Mouse (Mus musculus): ENCODE results near the gene Snap25.

The Snap25 gene

DNA sequence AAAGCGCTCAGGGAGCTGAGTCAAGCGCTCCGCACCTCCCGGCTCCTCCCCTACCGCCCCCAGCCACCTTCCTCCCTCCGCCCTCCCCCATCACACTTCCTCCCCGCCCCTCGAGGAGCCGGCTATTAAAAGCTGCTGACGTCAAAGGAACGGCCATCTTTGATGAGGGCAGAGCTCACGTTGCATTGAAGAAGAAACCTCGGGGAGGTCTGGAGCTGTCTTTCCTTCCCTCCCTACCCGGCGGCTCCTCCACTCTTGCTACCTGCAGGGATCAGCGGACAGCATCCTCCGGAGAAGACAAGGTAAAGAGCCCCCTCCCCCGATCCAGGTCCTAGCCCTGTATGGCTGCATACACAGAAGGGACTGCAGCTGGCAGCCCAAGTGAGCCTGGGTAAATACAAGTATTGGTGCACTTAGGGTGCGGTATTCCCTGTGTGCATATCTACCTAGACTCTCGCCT lies at the start of gene Snap25:
Snap25 (plus strand) TSS at position 155 of the 460 bp plus-strand sequence.
- peak; percentile 50 for DNase-seq (ENCODE audit: low read depth, low spot score)

DNA sequence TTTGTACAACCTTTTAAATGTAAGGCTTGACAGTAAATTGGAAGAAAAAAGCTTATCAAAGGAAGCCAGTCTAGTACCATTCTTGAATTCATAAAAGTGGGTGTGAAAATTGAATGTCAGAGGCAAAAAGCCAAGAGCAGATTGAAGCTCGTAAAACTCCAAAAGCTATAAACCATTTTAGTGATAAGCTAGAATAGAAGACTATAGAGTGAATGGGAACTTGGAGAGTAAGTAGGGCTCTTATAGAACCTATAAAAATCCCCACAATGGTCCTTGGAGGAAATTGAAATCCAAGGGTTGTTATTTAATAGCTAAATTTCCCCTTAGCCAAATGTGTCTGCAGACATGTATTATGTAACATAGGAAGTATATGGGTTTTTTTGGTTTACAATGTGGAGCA lies 46.3 kb upstream of the Snap25 start:
- DNase-seq (ENCODE audit: low read depth, low spot score): no peak

DNA sequence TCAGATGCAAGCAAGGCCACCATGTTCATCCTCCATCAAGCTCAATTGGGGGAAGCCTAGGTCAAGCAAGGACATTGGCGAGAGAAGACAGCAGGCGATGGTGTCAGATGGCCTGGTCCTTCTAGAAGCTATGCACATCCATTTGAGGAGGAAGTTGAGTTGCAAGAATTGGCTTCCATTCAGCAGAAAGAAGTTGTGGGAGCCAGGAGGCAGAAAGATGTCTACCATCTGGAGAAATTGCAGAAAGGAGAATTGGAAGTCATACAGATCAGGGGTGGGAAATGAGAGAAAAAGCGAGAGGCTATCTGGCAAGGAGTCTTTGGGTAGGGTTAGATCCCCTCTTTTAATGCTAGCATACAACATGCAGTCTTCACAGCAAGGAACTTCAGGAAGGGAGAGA lies 44.1 kb upstream of the Snap25 start:
- no peak for DNase-seq (ENCODE audit: low read depth, low spot score)

DNA sequence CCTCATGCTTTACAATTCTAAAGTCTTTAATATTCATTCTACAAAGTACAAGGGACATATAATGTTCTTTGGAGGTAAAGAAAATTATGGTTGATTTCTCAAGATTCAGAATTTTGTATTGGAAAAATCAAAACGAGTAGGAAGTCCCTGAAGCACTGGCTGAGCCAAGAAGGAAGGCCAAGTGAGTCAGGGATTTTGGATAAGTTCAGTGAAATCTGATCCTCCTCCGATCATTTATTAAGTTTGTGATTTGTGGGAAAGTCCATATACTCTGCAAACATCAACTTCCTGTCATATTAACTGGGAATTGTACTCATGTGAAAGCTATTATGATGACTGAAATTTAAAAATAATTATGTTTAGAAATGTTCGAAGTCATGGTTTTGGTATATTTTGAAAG lies 43.6 kb upstream of the Snap25 start:
- DNase-seq (ENCODE audit: low read depth, low spot score): no peak

DNA sequence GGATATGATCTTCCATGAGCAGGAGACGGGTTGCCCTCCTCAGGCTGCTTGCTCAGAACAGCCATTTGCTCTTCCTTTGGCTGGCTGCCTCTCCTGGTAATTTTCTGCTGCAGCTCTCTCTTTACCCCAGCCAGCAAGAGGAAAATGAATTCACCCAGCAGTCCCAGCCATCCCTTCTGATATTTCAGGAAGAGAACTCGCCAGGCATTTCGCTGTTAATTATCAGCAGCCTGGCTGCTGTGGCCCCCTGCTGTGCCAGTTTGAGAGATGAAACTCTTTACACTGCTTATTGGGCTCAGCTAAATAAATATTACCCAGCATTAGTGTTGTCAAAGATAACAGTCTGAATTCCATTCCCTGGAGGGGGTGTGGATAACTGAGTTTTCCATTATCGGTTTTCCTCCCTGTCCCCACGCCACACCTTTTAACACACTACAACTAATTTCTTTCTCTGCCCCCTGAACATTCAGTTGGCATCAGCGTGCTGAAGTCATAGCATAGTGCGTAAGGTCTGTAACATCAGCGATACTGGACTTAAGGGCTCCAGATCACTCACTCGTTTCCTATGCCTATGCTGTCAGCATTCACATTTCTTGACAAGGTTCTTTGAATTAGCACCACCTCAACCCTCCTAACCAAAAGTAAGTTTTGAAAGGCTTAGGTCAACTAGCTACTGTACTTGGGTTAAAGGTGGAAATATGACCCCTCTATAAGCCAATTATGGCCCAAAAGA lies 42.5 kb upstream of the Snap25 start:
- no peak for DNase-seq (ENCODE audit: low read depth, low spot score)

DNA sequence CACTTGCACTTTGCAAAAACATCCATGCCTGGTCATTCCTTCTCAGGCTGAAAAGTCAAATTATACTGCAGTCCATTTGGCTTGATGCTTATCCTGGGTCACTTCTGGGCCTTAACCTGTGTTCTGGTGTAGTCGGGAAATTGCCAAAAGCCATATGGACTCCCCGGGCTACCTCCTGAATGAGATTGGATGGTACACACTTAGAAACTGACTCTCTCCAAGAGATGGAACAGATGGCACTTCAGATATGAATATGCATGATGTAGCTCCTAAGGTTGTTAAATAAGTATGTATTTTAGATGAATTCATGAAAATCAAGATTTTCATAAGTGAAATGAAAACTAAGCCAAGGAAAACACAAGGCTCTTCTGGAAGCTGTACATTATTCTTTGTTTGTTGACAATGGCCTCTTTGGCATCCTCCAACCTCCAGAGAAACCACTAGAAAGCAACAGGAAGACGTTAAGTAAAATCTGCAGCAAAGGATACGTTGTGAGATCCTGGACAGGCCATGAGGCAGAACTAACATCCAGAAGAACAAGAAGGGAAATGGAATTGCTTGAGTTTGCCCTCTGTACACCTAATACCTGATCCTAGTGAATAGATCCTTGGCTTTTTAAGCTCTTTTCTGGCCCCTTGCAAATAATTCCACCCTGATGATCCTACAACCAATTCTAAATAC lies 39.0 kb upstream of the Snap25 start:
- DNase-seq (ENCODE audit: low read depth, low spot score): no peak

DNA sequence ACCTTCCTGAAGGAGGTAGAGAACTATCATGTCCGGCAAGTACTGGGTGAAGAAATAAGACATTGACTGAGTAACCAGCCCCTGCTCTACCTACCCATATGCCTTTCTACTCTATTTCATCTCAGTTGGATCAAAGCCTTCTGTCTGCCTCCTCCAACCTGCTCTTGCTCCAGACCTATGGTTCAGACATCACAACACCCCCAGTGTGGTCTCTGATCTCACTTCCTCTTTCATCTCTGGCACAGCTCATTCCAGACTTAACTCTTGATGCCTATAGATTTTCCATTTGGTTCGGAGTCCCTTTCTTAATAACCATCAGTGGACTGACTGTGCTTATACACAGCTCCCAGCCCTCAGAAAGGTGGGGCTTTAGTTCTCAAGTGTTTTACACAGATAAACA lies 37.1 kb upstream of the Snap25 start:
- no peak for DNase-seq (ENCODE audit: low read depth, low spot score)

DNA sequence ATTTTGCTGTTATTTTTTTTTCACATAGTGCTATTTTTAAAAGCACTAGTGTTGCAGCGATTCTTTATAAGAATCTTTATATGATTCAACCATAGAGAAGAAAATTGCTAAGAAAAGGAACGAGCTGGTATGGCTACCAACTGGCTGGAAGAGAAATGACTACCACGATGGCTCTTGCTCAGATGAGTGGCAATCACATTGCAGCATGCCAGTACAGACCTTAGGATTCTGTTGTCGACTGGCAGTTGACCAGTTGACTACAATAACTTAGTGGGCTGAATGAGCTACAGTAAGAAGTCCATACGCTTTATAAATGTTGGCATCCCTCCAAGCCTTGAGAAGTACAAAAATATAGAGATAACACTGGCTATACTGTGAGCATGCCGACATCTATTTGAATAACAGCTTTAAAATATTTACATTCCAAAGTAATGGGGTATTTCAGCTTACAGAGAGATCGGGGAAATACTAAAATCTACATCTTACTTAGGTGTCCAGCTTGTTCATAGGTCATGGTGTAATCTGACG lies 36.3 kb upstream of the Snap25 start:
- DNase-seq (ENCODE audit: low read depth, low spot score): no peak

DNA sequence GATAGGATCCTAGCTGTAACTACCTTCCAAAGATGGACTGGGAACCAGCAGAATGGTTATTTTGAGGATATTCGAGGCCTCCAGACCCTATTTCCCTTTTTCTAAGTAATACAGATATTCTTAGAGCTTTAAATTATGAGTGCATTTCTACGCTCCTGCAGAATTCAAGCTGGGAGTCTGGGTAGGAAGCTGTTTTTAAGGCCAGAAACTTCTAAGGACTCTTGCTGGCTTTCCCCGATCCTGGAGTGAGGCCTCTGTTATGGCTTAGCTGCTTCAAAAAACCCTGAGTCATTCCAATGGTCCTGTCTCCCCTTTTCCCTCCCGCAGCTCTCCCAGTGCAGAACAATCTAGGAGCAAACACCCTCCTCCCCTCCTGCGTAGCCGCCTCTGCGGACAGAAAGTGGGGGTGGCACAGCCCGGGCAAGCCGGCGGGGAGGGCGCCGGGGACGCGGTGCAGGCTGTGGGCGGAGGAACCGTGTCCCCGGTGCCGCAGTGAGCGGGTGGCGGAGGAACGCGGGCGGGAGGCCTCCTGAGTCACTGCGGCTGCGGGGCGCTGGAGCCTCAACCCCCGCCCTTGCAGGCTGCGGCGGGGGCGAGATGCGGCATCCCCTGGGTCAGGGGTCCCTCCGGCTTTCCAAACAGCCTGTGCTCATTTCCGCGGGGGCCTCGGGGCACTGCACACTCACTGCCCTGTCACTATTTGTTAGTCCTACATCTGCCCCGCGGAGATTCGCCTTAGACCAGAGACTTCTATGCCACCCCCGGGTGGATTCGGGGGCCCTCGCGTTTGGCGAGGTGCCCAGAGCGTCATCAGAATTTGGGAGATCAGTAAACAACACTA lies 34.7 kb upstream of the Snap25 start:
- no peak for DNase-seq (ENCODE audit: low read depth, low spot score)

DNA sequence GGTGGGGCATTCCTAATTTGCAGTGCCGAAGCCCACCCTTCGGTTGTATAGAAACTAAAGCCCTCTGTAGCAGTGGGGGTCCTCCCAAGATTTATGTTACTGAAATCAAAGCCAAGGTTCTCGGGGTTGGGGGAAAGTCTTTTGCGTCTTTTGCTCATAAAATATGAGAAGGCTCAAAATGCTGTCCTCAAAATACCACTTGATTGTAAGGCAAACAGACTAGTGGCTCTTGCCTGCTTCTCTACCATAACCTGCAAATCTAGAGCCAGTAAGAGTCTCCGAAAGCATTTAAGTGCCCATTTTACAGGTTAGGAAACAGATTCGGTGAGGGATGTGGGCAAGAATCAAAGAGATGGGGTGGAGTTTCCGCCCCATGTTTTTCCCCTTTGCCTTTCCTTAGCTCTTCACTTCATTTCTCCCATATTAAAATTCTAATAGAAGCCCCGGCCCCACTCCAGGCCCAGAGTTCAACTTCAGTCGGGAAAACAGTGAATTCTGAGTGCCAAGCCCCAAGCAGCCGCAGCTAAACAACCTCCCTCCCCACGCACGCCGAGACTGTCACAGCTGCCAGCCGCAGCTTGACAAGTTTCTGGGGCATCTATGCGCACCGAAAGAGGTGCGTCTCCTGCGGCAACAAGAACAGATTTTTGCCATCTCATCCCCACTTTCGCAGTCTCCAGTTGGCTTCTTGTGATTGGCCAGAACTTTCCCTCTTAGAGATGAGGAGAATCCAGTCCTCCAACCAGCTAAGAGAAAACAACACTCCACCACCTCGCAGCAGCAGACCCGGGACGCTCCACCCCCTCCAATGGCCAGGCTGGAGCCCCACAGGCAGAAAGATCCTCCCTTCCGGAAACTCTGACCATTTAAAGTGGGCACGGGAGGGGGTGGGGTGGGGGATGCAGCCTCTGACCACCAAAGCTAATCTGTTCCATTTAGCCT lies 33.7 kb upstream of the Snap25 start:
- DNase-seq (ENCODE audit: low read depth, low spot score): peak; percentile 65

DNA sequence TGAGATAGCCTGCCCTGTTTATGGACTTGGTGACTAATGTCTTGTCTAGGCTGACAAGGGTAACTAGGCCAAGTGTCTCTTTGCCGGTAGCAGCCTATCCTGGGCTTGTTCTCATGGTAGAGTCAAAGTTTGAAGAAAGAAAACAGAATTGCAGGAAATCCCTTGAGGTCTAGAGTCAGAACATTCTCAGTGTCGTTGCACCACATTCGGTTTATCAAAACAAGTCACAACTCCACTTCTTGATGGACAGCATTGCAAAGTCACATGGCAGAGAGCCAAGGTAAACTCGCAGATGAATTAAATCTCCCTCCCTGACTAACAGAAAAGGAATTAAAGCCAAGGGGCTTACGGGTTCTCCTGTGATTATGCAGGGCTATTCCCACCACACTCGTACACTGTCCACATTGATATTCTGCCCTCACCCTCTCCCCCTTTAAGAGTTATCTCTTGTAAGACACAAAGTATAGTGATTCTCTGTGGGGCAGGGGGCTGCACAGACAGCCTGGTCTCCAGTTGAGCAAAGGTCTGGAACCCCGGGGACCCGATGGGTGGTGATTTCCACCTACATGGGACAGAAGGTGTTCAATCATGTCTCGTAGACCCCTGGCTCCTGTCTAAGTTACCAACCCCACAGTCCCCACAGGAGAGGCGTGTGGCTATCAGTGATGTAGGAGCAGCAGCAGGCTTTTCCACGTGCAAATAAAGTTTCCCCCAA lies 30.9 kb upstream of the Snap25 start:
- no peak for DNase-seq (ENCODE audit: low read depth, low spot score)

DNA sequence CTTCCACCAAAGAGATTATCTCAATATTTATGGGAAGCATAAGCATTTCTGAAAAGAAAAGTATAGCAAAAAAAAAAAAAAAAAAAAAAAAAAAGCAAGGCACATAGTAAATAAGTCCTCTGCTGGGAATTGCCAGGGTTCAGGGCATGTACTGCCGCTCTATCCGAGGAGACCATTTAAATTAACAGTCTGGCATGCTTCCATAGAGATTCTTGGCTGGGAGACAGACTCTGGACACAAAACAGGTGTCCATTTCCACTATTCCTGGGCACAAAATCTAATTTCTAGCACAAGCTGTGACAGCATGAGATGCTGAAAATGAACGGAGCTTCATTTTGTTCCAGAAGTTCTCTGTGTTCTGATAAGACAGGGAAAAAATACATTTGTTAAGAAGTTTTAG lies 27.1 kb upstream of the Snap25 start:
- DNase-seq (ENCODE audit: low read depth, low spot score): no peak

DNA sequence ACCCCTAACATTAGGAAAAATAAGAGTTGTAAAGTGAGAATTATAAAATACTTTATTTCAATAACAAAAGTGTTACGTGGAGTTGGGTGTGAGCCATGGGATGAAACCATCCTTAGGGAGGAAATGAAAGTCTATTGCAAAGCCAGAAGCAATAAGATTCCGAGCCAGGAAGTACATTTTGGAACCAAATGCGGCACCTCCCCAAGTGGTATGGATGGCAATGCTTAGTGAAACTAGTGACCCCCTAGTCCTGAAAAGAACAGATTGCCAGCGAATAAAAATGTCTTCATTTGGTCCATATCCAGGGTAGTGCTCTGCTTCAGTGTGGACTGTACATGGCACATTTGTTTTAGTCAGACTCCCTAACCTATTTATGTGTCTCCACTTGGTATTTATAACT lies 25.9 kb upstream of the Snap25 start:
- DNase-seq (ENCODE audit: low read depth, low spot score): no peak

DNA sequence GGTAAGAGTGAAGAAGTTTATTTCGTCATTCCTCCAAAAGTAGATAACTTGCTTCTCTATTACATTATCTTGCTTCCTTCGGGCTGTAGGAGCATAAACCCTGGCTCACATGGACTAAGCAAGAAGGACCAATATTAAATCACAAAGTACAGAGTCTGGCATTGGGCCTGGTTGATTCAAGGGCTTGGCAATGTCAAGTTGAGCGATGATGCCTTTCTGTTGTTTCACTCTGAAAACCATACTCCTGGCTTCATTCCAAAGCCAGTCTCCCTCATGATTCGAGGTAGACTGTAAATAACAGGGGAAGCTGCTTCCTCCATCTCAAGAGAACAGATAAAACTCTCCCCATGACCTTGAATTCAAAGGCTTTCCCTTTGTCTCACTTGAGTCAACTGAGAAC lies 23.8 kb upstream of the Snap25 start:
- DNase-seq (ENCODE audit: low read depth, low spot score): no peak

DNA sequence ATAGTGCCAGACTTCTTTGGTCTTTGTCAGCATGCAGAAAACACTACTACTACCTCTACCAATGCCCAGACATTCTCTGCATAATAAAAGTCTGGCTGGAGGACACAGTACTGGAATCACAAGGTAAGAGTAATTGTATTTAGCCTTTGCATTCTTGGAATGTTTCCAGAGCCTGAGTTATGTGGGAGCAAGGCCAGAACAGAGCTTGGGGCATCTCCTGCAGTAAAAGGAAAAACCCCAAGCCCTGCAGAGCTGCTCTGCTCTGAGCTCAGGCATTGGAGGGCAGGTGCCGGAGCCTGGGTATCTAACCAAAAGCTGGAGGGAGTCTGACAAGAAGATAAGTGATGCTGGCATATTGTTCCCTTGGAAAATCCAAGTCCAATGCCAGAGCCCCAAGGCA lies 21.6 kb upstream of the Snap25 start:
- DNase-seq (ENCODE audit: low read depth, low spot score): no peak

DNA sequence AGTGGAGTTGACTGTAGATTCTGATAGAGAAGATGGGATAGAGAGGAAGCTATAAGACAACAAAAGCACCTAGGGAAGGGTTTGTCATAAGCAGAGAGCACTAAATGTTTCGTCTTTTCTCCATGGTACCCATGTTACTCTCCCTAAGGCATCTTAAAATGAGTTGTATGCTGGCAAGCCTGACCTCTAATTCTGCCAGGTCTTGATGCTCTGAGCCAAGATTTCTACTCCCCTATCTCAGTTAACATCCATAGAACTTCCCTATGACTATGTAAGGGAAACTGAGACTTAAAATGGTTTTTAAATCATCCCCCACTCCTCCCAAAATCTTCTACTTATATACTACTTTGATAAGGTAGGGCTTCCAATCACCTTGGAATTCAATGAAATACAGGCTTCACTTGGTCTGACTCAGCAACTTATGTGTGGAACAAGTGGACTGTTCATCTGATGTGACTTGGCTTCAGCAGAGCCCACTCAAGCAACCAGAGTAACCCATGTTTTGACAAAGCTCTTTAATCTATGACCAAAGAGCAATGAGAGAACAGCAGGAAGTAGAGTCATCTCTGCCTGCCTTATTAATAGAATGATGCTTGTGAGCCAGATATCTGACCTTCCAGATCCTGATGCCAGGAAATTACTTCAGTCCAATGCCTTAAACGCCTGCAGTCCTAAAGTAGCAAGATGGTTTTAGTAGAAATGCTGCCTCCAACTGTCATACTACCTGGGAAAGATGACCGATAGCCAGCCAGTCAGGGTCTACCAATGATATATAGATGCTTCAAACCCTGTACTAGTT lies 13.6 kb upstream of the Snap25 start:
- no peak for DNase-seq (ENCODE audit: low read depth, low spot score)

DNA sequence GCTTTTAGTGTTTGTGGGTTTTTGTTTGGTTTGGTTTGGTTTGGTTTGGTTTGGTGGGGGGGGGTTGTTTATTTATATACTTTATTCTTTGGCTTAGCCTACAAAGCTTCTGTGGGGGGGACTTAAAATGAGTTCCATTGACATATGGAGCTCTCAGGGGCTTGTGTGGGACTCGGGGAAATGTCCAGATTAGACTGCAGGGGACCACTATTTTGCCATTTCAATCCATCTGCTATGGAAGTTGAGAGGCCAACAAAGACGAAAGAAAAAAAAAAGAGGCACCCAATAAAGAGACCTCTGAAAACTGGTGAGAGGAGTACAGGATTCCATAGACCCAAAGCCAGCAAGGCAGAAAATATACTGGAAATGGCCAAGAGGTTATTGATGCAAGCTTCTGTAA lies 9.9 kb upstream of the Snap25 start:
- no peak for DNase-seq (ENCODE audit: low read depth, low spot score)

DNA sequence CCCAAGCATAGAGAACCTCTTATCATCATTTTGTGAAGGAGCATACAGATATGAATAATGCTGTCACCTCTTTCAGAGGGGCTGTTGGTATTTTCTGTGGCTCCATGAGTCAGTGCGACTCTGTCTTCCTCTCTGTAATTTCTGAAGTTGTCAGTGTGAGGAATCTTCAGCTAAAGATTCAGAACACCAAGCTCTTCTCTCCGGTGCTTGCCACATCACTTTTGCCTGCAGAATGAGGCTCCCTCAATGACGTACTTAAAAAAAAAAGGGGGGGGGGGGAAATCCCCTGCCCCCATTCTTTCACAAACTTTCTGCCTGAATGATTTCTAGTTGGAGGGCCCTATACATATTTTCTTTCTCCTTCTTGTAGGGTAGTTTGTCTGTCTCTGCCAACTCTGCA lies 2.1 kb upstream of the Snap25 start:
- DNase-seq (ENCODE audit: low read depth, low spot score): no peak

DNA sequence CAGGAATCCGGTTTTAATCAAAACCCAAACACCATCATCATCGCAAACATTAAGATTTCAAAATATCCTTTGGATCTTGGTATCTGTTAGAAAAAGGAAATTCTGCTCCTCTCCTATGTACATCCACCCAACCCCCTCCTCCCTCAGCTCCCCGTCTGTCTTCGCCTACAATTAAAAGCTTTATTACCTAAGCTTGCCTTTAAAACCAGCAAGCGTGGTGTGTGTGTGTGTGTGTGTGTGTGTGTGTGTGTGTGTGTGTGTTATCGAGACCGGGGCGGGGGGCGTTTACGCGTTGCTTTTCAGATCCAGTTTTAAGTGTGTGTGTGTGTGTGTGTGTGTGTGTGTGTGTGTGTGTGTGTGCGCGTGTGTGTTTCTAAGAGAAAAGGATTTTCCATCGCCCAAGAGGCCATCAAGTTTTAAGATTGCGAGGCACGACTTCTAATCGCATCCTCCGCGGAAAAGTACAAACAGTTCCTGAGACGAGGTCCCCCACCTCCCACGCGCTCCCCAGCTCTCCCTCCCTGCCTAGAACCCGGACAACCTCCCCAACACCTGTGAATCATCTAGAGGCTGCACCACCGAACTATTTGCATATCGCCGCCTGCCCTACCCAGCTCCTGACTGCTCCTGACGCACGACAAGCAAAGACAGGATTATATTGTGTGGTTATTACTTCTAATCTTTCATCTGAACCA lies 1.4 kb upstream of the Snap25 start:
- no peak for DNase-seq (ENCODE audit: low read depth, low spot score)

Measured in WW6 (cell line).